Mouse (Mus musculus) neural tube, embryonic 10.5 days (tissue): ENCODE data around the gene Astl.

Experiments used
- DNase-seq: peaks from one replicate; pipeline ENCODE4 v3.0.0-alpha.2; 2017; ENCODE audit warnings: low spot score; ENCODE audit errors: extremely low spot score

Gene Astl

DNA sequence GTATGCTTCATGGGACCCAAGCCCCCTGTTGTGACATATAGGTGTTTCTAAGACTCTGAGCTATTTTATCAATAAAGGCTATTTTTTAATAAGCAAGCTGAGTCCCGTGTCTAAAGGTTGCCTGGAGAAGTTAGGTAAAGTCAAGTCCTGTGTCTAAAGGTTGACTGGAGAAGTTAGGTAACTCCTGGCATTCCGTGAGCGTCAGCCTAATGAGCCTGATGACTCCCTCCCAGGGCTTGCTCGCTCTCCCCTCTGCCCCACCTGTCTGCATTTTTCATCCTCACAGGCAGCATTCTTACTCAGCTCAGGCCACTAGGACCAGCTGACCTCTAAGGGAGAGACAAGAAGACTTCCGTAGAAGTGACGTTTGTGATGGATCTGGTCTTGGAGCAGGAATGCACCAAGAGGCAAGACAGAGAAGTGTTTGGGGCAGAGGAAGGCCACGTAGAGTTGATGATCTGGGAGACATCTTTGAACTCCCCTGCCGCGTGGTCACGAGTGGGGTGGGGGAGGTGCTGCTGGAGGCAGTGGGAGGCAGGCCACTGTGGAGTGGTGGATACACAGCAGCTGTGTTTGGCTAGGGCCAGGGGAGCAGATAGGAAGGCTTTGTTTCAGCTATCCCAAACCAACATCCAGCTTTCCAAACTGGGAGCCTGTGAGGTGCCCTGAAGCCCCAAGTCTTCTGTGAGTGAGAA lies 28.8 kb downstream of the Astl start:
- DNase-seq: no peak

DNA sequence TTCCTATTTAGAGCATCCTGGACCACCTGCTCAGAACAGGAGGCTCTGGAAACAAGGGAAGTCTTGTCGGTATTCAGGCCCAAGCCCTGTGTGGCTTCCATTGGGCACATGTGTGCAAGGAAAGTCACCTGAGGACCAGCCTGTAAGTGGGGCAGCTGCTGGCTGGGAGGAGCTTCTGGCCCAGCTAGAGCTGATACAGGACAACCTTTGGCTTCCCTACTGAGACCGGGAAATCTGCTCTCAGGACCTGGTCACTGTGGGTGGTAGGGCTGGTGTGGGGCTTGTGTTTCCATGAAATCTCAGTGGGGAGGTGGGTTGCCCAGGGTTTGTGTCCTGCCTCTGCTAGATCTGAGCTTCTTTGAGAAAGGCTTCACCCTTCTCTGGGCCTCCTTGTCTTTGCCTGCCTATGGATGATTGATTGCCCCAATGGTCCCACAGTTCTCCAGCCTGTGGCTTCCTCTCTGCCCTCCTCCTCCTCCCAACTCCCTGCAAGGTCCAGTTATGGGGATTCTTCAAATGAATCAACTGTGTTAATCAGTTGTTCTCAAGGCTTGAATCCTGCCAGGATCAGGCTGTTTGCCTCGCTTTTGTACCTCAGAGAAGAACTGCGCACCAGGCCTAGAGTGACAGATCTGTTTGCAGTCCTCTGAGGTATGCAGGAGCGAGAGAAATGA lies 31.4 kb downstream of the Astl start:
- DNase-seq: no peak

- DNase-seq: no peak
These were observed 32.4 kb downstream of the Astl start for GRCm38 (mm10) chr2:127370561-127371483.

DNA sequence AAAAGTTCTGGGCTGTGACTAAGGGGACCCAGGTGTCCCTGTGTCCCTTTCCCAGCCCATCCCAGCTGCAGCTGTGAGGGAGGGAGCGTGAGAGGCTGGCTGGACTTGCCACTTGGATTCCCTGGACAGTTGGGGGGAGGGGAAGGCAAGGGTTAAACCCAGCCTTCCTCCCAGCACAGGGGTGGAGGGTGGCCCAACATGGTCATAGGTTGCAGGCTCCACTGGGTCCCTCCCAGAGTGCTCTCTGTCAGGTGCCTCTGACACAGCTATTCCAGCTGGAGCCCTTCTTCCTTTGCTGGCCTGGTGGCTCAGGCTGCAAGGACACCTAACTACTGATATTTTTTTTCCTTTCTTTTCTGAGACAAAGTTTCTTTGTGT lies 33.0 kb downstream of the Astl start:
- DNase-seq: no peak

DNA sequence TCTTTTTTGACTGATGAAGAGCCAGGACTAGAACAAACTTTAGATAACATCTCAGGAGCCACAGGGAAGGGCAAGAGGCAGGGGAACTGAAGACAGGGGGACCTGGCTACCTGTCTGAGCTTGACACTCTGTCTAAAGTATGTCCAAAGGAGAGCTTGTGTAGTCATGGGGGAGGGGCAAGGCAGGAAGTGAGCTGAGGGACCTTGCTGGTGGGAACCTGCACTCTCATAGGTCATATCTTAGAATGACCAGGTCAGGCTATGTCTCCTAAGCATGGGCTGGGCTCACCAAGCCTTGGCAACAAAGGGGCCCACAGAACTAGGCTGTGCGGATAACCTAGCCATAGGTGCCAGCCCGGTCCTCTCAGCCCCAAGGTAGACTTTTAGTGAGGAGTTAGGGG lies 33.6 kb downstream of the Astl start:
- no peak for DNase-seq

GRCm38 (mm10) chr2:127374131-127374530 lies 35.7 kb downstream of the Astl start:
- DNase-seq: no peak

- no peak for DNase-seq
These were observed 36.6 kb downstream of the Astl start for GRCm38 (mm10) chr2:127375087-127375486.

- no peak for DNase-seq
These were observed 37.4 kb downstream of the Astl start for GRCm38 (mm10) chr2:127375759-127376341.

DNA sequence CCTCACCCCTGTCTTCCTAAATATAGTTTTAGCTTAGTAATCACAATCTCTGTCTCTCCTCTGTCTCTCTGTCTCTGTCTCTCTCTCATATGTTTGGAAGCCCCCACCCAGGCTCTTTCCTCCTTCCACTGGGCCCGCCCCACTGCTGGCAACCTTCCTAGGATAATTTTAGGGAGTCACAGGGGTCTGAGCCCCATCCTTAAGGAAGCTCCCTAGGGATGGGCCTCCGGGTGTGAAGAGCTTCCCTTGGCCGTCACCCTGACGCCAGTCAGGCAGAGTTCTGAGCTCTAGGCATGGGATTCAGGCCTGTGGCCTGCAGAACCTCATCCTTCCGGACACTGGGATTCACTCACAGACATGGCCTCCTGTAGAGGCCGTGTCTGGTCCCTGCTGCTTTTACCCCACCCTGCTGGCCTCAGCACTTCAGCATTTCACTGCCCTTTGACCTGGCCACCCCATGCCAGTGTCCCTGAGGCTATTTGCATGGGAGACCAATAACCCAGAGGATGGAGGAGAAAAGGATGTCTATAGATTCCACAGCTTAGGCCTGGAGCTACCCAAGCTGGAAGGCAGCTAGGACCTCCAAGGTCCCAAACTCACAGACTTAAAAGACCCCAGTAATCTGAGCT lies 38.1 kb downstream of the Astl start:
- DNase-seq: no peak

DNA sequence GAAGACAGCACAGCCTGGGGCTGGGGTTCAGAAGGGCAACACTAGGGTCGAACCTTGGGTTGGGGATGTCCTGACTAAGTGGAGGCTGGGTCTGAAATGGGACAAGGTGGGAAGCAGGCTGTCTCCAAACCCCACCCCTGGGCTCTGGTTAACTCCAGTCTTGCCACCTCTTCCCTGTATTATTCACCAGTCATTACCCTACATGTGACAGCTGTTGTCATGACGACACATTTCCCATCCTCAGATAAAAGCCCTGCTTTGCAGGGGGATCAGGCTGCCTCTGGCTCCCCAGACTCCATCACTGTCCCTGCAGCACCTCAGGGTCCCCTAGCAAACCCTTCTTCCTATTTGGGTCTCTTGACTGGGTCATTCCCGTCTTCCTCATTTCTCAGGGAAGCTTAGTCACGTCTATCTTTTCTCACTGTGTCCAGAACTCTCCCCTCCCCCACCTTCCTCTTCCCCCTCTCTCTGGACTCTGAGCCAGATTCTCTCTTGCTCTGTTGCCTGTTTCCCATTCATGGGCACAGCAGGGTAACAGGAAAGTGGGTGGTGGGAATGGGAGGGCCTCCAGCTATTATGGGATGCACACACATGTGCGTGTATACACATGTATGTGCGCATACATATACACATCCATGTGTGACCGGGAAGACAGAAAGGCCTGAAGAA lies 39.6 kb downstream of the Astl start:
- no peak for DNase-seq

GRCm38 (mm10) chr2:127378611-127378990 lies 40.2 kb downstream of the Astl start:
- no peak for DNase-seq

DNA sequence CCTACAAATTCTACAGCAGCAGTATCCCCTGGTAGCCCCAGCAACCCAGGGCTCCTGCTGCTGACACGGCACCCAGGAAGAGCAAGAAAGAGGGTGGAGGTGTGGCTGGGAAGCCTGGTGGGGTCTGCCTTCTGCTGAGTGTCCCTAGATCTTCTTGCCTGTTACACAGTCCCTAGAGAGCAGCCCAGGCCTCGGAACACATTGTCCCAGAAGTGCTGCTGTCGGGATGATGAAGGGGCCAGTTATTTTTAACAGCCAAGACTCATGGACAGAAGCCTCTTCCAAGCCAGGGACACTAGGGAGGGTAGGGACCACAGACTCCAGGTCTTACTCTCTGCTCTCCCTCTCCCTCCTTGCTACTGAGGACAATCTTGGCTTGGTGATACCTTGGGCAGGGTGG lies 40.8 kb downstream of the Astl start:
- no peak for DNase-seq

GRCm38 (mm10) chr2:127383881-127384280 lies 45.4 kb downstream of the Astl start:
- DNase-seq: no peak

DNA sequence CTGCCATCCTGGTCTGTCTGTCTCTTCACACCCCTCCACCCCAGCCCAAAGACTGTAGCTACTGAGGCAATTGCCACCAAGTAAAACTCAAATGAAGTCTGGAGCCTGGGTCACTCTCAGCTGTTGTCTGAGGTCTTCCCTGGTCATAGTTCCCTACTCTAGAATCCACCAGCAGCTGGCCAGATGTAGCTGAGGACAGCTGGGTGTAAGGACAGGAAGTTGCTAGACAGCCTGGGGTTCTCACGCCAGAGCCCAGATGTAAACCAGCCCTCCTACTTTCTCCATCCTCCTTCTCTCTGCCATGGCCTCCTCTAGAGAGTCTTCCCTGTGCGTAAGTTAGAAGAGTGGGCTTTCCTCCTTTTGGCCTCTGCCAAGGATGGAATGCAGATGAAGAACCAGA lies 49.1 kb downstream of the Astl start:
- DNase-seq: no peak

DNA sequence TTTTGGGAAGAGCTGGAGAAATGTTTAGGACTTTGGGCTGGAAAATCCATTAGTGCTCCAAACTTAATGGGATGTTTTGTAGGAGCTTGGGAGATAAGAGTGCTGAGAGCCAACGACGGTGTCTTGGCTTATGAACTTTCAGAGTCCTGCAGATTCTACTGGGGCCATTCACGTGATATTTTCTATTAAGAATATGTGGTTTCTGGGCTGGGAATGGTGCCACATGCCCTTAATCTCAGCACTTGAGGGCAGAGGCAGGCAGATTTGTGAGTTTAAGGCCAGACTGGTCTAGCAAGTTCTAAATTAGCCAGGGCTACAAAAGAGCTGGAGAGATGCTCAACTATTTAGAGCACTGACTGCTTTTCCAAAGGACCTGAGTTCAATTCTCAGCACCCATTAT lies 51.9 kb downstream of the Astl start:
- no peak for DNase-seq

GRCm38 (mm10) chr2:127390846-127391245 lies 52.4 kb downstream of the Astl start:
- no peak for DNase-seq

- no peak for DNase-seq
These were observed 52.9 kb downstream of the Astl start for GRCm38 (mm10) chr2:127391323-127391722.

DNA sequence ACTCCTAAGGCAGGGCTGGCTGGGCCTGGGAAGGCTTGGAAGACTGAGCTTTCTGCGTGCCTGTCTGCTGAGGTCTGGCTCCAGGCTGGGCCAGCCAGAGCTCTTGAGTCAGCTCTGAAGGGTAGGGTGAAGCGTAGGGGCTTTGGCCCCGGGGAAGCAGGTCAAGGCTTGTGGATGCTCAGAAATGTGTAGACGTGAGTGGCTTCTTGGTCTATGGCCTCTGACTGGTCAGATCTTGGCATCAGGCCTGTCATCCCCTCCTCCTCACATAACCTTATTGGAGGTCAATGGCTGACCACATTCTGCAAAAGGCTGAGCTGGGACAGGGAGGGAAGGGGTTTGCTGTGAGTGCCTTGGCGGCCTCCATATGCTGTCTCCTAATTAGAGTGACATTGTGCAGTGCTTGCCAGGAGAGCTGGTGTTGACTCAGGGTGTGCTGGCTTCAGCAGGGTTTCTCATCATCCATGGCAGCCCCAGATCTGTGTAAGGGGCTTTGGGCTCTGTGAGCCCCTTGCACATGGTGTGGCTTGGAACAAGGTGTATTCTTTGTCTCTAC lies 56.2 kb downstream of the Astl start:
- no peak for DNase-seq

DNA sequence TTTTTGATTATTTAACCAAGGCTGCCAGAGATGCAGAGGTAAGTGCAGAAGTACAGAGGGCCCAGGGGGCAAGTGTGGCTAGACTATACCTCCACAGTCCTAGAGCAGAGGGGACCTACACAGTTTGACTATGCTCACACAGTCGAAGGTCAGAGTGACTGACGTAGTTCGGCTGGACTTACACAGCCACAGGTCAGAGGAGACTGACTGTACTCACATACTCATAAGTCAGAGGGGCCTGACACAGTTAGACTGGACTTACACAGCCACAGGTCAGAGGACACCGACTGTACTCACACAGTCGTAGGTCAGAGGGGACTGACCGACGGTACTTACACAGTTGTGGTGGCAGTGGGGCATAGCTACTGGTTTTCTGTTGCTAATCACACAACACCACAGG lies 60.3 kb downstream of the Astl start:
- no peak for DNase-seq
